Mouse (Mus musculus): ENCODE data around the gene Tob1.
A peak's percentile ranks its signal among the peaks of the same experiment; 100 is the strongest.

Gene Tob1

DNA sequence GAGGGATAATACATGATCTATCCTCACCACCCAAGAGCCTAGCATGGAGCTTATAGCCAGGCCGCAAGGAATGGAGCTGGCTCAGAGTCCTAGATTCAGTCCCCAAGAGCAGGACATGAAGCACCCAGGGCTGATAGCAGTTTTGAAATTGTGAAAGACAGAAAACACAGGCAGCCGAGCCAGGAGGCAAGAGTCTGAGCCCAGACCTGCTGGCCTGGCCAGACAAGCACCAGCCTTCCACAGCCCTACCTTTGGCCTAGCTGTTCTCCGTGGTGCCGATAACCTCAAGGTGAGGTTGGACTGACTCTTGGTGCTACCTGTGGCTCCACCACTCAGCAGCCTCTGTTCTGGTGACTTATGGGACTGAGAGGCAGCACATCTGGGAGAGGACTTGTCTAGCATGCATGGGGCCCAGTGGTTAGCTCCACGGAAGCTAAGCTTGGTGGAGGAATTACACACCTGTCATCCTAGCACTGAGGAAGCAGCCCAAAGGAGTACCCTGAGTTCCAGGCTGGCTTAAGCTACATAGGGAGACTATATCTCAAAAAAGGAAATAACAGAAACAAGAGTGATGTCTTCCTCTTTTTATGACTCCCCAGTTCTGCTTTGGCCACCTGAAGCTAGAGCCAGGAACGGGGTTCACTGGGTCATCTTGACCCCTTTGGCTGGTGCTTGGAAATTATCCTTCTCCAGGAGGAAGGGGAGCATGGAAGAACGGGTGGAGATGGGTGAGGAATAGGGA lies 12.7 kb upstream of the Tob1 start:
- DNase-seq (ENCODE audit: low spot score) = no peak

DNA sequence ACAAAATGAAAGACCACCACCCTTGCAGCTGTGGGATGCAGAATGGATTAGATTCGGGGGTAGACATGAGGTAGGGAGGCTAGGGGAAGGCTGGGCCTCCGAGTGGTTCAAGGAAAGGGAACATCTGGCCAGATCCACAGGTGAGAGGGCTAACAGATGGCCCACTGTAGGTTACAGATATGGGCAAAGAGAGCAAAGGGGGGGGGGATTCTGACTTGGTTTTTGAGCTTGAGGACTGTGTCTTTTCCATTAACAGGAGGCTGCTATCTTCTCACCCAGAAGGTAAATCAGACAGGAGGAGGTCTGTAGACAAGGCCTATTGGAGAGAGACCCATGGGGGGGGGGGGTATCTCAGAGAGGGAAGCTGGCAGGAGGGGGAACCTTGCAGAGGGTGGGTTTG lies 11.5 kb upstream of the Tob1 start:
- DNase-seq (ENCODE audit: low spot score) = no peak

DNA sequence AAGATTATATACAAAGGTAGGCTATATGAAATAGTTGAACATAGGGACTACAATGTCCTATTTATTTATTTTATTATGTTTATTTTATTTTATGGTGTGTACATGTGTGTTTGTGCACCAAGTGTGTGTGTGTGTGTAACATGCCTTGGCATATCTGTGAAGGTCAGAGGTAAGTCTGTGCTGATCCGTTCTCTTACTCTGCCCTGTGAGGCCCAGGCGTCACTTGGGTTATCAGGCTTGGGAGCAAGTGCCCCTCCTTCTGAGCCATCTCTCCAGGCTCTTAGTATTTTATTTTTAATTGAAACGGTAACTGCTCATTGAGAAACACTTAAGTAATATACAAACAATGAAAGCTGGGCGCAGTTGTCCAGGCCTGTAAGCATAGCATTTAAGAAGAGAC lies 10.8 kb upstream of the Tob1 start:
- no peak for DNase-seq (ENCODE audit: low spot score)

DNA sequence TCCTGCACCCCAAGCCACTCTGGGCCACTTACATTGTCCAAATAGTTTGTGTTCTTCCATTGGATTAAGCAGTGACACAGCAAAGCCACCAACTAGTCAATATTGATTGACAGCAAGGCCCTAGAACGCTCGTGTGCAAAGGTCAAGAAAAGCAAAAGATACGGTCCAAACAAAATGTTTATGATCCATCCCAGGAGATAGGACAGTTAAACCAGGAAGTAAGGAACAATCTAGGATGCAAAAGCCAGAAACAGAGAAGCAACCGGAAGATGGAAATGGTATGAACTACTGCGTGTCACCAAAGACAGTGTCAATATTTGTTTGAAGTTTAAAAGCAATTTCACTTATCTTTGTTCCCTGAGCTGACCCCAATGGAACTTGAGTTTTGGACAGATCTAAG lies 9.1 kb upstream of the Tob1 start:
- no peak for DNase-seq (ENCODE audit: low spot score)

DNA sequence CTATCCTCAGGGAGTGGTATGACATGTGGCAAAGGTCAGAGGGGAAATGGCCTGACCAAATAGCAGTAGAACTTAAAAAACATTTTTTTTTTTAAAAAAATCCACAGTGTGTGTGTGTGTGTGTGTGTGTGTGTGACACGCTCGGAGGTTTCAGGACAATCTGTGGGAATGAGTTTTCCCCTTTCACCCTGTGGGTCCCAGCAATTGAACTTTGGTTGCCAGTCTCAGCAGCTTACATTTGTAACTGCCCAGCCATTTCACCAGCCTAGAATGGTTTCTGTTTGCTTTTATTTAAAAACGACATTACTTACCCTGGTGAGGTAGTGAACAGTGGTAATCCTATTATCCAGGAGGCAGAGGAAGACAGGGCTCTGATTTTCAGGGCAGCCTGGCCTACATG lies 8.2 kb upstream of the Tob1 start:
- DNase-seq (ENCODE audit: low spot score) = no peak

DNA sequence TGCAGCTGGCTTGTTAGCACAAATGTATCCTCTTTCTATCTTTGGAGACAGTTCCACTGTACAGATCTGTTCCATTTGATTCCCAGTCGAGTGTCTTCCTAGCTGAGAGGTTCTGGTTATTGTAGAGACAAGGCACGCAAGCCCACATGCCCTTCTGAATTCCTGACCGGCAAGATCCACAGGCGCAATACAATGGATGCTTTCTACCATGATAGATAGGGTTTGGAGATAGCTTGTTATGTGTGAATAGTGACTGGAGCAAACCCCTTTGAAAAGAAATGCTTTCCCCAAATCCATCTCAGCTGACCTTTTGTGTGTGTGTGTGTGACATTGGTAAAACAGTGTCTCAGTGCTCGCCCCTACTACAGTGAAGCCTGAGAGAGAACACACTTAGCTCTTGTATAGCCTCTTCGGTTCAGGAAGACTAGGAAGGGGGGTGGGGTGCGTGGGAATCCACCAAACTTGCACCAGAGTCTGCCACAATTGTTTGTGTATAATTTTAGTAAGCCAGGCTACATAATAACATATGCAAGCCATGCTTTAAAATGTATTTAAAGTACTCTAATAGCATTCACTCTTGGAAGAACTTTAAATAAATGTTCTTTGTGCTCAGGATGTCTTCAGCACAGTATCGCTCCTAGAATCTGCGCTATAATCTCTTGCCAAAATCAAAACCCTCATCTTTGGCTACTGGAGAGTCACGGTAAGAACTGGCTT lies 4.7 kb upstream of the Tob1 start:
- no peak for DNase-seq (ENCODE audit: low spot score)

DNA sequence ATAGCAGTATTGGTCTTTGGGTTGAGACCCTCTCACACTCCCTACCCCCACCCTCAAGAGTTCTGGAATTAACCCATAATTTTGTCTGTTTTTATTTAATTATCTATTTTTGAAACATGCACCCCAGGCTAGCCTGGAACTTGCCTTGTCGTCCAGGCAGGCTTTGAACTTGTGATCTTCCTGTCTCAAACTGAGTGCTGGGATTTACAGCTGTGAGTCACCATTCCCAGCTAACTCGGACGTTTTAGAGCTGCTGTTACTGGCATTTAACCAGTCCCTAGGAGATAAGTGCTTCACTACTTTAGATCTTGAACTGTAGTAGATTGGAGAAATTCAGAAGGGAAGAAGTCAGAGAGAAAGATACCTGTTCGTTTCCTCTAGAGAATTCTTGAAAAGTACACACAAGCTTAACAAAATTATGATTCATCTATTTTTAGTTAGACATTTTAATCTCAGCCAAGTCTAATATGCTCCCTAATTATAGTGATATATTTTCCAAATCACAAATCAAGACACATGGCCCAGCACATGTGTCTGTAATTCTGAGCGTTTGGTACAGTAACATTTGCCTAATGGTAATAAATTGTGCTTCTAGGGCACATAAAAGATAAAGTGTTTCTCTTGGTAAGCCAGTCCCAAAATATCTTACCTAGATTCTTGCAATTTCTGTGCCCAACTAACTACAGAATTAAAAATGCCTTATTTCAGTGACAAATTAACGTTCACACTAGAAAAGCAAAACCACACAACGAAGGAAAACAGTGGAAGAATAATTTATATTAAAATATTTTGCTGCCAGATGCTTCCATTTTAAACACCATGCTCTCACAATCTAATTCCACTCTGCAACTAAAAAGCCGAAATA lies 2.2 kb upstream of the Tob1 start:
- no peak for DNase-seq (ENCODE audit: low spot score)

DNA sequence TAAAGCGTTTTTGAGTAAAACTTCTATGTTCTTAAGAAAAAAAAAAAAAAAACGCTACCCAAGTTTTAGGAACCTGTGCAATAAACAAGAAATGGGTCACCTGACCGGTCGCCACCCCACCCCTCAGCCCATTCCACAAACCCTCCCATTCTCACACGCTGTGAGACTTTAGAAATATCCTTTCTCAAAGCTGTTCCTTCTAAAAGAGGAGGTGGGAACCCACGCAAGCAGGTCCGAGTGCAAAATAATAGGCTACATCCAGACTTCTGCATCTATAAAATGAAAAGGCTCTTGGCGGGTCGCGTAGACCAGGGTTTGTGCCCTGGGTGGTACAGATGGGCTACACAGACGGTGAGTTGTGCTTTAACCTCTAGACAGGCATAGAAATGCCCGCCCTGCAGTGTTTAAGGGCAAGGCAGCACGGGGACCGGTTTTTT lies 1.5 kb upstream of the Tob1 start:
- DNase-seq (ENCODE audit: low spot score) = no peak

DNA sequence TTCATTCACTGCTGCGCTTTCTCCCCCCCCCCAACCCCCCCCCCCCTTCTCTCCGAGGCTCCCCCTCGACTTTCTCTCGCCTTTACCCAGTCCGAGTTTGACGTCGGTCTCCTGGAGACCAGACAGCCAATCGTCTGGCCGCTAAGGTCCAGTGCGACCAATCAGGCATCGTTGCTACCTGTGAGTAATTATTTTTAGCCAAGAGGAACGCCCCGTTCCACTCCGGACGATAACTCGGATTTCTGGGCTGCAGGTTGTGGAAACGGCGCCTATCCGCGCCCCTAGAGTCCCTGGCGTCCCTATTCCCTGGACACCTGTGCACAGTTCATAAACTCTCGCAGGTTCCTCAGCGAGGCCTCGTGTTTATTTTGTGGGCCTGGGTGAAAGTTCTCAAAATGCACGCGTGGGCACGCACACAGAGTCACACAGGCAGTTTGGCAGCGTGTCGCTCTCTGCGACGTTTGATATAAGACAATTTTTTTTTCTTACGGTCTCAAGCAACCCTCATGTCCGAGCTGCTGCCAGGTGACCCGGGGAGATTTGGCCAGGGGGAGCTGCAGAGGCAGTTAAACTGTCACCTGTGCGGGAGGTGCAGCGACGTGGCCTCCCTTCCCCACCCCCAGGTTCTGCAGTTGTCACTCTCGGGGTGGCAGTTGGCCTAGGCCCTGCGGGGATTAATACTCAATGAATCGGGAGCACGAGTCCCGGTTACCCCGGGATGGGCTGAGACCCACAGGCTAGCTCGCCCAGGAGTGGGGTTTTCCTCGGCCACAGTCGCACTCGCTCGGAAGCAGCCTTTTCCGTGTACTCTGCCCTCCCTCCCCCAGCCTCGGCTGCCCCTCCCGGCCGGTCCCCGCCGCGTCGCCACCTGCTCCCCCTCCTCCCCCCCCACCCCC lies 815 bp upstream of the Tob1 start:
- DNase-seq (ENCODE audit: low spot score) = peak; percentile 98

DNA sequence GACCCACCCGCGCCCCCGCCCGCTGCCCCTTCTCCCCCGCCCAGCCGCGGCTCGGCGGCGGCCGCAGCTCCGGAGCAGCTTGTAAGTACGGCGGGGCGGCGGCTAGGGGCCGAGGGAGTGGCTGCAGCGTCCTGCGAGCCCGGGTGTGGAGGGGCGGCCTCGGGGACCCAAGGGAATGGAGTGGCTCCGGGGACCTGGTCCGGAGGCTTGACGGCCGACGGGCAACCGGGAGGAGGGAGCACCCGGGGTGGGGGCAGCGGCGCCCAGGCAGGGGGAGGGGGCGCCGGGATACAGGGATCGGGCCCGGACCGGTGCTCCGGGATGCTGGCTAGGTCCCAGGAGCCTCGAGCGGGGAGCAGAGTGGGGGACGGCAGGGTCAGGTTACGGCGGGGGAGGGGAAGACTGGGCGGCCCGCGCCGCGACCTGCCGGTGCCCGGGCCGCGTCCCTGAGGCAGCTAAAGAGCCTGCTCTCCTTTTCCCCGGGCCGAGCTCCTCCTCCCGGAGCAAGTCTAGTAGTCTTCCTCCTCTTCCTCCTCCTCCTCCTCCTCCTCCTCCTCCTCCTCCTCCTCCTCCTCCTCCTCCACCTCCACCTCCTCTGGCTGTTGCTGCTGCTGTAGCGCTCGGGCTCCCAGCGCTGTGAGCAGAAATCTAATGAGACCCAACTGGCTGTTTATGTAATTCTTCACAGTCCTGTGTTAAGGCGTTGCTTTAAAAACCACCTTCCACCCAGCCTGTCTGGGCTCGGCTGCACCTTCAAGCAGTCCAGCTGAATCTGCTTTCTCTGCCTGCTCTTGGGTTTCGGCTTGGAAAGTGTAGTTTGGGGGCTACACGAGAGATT lies 616 bp downstream of the Tob1 start:
- DNase-seq (ENCODE audit: low spot score) = peak; percentile 76

DNA sequence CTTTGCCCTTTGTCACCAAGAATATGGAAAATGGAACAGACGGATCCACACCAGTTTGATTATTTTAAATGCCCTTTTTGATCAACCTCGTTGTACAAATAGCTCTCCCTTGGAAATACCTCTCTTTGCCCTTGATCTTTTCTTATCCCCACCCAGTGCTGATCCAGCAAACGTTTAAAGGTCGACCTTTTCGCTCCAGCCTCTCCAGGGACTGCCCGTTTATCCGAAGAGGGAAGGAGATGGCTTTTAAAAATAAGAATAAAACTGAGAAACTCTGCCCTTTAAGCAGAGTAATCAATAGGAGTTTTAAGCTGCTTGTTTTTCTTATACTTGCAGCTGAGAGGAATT lies 1.2 kb downstream of the Tob1 start:
- DNase-seq (ENCODE audit: low spot score) = peak; percentile 27

DNA sequence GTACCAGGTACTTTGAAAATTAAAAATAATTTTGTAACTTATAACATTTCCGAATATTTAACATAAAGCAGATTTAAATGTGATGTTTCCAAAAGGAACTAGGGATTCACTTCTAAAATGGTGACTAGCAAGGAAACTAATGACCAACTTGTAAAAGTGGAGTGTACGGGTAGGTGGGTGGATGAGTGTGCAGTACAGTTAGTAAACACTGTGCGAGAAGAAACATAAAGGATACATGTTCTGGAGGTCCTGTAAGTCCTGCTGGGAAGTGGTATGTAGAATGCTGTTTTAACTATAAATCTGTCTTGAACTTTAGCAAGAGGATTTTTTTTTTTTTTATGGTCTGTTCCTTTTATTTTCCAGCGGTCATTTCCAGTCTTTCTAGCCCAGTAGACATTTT lies 1.7 kb downstream of the Tob1 start:
- DNase-seq (ENCODE audit: low spot score) = no peak

DNA sequence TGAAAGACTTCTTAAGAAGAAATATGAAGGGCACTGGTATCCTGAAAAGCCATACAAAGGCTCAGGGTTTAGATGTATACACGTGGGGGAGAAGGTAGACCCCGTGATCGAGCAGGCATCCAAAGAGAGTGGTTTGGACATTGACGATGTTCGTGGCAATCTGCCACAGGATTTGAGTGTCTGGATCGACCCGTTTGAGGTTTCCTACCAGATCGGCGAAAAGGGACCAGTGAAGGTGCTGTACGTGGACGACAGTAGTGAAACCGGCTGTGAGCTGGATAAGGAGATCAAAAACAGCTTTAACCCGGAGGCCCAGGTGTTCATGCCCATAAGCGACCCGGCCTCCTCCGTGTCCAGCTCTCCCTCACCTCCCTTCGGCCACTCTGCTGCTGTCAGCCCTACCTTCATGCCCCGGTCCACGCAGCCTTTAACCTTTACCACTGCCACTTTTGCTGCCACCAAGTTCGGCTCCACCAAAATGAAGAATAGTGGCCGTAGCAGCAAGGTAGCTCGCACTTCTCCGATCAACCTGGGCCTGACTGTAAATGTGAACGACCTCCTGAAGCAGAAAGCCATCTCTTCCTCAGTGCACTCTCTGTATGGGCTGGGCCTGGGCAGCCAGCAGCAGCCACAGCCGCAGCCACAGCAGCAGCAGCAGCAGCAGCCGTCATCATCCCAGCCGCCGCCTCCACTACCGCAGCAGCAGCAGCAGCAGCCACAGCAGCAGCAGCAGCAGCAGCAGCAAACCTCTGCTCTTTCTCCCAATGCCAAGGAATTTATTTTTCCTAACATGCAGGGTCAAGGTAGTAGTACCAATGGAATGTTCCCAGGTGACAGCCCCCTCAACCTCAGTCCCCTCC lies 2.7 kb downstream of the Tob1 start:
- no peak for DNase-seq (ENCODE audit: low spot score)

DNA sequence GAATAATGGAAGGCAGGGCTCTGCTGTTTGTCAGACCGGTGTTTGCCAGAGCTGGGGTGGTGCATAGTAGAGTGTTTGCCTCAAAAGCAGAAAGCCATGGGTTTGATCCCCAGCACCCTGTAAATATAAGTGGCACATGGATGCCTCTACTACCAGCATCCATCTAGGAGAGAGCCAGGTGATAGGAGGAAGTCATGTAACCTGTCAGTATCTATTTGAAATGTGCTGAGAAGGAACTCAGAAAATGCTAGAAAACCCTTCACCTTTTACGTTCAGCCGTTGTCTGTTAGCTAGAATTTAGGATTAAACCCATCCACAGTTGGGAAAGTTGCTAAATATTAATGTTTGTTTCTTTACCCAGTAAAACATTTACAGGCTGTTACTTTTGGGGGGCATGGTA lies 4.3 kb downstream of the Tob1 start:
- no peak for DNase-seq (ENCODE audit: low spot score)

DNA sequence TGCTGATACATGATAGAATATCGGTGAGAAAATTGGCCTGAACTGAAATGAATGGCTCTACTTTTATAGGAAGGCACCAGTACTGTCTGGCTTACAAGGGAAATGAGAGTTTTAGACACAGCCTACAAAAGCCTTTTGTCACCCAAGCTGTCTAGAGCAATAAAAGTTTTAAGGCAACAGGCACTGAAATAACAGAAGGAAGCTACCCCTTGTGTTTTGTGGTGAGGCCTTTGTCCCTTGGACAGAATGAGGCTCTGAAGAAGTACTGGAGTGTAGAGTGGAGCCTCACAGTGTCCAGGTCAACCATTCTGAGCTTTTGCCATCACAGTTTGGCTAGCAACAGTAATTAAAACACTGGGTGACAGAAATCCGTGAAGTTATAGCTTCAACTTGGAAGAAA lies 5.0 kb downstream of the Tob1 start:
- DNase-seq (ENCODE audit: low spot score) = peak; percentile 34

DNA sequence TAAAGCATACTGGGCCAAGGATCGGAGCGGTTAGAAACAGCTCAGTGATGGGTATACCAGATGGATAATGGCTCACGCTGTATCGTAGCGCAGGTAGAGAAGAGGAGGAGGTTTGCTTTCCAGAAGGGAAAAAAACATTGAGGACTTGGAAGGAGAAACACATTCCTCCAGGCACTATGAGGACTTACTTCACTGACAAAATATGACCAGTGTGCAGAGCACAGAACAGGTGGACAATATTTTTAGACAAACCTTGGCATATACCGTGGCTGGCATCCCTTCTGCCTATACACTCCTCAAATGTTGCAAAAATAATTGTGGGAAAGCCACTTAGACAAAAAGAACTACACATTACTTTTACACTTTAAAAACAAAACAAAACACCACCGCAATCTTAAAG lies 10.0 kb downstream of the Tob1 start:
- no peak for DNase-seq (ENCODE audit: low spot score)

DNA sequence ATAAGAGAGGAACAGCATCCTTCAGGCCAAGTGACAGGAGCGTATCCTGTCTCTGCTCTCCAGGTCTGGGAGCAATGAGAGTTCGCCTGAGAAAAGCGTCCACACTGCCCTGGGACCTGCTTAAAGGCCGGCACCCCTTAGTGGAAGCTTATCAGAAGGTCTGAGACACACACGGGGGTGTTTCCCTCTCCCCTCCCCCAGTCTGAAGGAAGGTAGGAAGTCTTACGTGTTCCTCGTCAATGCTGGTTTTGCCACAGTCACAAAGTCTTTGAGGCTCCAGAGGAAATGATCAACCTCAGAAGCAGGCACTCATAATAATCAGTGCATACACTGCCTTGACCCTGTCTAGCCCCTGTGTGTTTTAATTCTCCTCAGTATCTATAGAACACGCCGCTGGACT lies 12.3 kb downstream of the Tob1 start:
- no peak for DNase-seq (ENCODE audit: low spot score)

DNA sequence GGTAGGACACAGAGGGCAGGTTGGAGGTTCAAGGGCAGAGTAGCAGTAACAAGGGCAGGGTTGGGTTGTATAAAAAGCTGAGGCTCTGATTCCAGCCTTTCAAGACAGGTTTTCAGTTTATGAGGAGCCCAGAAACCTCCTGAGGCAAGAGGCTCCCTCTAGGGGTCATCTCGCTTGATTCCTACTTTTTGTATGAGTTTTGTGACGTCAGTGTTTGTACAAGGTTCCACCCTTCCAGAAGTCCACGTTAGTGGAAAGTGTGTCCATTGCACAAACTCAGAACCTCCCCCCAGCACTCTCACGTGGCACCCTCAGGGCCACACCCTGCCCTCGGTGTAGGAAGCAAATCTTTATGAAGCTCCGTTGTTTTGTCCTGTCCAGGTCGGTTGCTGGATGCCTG lies 14.7 kb downstream of the Tob1 start:
- DNase-seq (ENCODE audit: low spot score) = peak; percentile 60

DNA sequence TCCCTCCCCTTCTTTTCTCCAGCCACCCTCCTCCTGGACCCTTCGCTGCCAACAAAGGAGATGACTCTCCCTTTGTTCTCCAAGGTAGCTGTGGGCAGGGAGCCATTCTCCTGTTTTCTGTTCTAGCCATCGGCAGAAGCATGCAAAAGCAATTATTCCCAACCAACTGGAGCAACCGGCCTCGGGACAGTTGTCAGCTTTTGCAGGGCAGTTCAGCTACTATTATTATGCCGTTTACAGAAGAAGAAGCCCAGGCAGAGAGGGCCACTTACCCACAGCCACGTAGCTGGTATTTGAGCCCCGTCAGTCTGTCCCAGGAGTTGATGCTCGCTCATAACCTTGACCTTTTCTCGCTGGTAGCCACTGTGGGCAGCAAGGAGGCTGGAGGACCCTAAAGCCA lies 17.2 kb downstream of the Tob1 start:
- no peak for DNase-seq (ENCODE audit: low spot score)

Data from embryo, embryonic 10 days (tissue).